Comparison of ENCODE assay signal across 8 mouse cellular contexts in the genomic region with DNA sequence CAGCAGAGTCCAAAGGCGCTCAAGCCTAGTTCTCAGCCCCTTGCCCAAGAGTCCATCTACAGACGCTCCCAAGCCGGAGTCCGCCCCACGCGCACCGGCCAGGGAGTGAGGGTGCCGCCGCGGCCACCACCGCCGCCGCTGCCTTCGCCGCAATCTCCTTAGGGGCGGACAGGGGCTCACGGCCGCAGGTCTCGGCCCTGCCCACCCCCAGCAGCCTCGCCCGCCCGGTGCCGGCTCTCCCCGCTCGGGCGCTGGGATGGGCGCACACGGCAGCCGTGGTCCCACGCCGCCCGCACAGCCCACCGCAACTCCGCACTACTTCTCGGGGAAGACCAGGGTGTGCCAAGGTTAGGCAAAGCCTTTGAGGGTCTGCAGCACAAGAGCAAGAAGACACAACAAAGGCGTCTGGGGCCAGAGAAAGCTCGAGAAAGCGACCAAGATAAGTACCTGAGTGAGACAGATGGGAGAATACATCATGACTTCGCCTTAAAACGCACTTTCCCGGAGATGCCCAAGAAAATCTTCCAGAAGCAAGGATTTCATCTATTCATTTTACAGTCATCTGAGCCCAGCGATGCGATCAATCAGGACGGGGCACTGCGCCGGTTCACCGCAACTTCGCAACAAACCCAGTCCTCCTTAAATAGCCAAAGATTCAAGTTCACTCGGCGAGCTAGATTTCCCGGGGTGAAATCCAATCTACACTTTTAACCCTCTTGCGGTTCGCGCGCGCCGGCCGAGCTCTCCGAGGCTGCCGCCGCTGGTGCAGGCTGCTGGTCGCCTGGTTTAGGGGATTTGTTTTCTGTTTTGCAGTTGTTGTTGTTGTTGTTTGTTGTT.
DNase-seq lines count a peak whose midpoint lies in the region; ATAC-seq and TF ChIP-seq lines count a peak whose summit lies in the region.

No protein-coding gene starts in this region.

- H3K4me1 ChIP-seq in intestine, embryonic 15.5 days (replicated peaks): peaks cover 21% of the 10 kb centered on the region
- H3K4me1 ChIP-seq in liver, embryonic 16.5 days (ENCODE audit: control insufficient read depth, low read depth, low read length): no peaks in the 10 kb centered on the region
- H3K4me1 ChIP-seq in stomach, embryonic 15.5 days: peaks cover 14% of the 10 kb centered on the region

- TF ChIP-seq CTCF in gastrocnemius, adult 2 months (IDR thresholded peaks at IDR 0.05): no peak

- WGBS in intestine, embryonic 15.5 days: under 1% methylated on average over 62 of the region's 62 CpGs
- WGBS in liver, embryonic 16.5 days (ENCODE audit: insufficient replicate concordance): under 1% methylated on average over 62 of the region's 62 CpGs
- under 1% methylated on average over 62 of the region's 62 CpGs for WGBS in stomach, embryonic 15.5 days

- H3K9me3 ChIP-seq in intestine, embryonic 15.5 days: no peaks in the 10 kb centered on the region
- H3K9me3 ChIP-seq in liver, embryonic 16.5 days (replicated peaks; ENCODE audit: control insufficient read depth, low read length): no peaks in the 10 kb centered on the region
- H3K9me3 ChIP-seq in stomach, embryonic 15.5 days: no peaks in the 10 kb centered on the region

- H3K27me3 ChIP-seq in intestine, embryonic 15.5 days (replicated peaks): no peaks in the 10 kb centered on the region
- H3K27me3 ChIP-seq in liver, embryonic 16.5 days (ENCODE audit: control insufficient read depth, insufficient read depth, low read depth, low read length): peaks cover 54% of the 10 kb centered on the region
- no peaks in the 10 kb centered on the region for H3K27me3 ChIP-seq in stomach, embryonic 15.5 days (replicated peaks)

- peak overlapping the region; percentile 97 for H3K4me2 ChIP-seq in intestine, embryonic 15.5 days (replicated peaks)
- peak overlapping the region; percentile 59 for H3K4me2 ChIP-seq in liver, embryonic 16.5 days (ENCODE audit: low read depth, low read length)
- peak overlapping the region; percentile 93 for H3K4me2 ChIP-seq in stomach, embryonic 15.5 days

- peak overlapping the region; percentile 99 for H3K9ac ChIP-seq in intestine, embryonic 15.5 days
- peak overlapping the region; percentile 66 for H3K9ac ChIP-seq in liver, embryonic 16.5 days (ENCODE audit: low read depth, low read length)
- H3K9ac ChIP-seq in stomach, embryonic 15.5 days: peak overlapping the region; percentile 98

- peak; percentile 32 for DNase-seq in ovary, postnatal 36 days (ENCODE audit: low spot score)
- no peak for DNase-seq in ovary, postnatal 10 days (ENCODE audit: low spot score)
- DNase-seq in cerebellum, adult 9-10 months: peak; percentile 63
- DNase-seq in gastrocnemius, adult 2 months: peak; percentile 75
- DNase-seq in layer of hippocampus, adult 11-12 months (ENCODE audit: low spot score): no peak

- intact Hi-C loops in gastrocnemius, adult 2 months (cut with DNase I): loop anchor here (2.0 to 10.0 kb wide), 7 partner anchors 66 to 940 kb away; no protein-coding TSS in a partner anchor

- H3K27ac ChIP-seq in gastrocnemius, adult 2 months: peak overlapping the region; percentile 100
- H3K27ac ChIP-seq in intestine, embryonic 15.5 days: peak overlapping the region; percentile 100
- H3K27ac ChIP-seq in liver, embryonic 16.5 days (ENCODE audit: low read length): peak overlapping the region; percentile 92
- peak overlapping the region; percentile 100 for H3K27ac ChIP-seq in stomach, embryonic 15.5 days

- H3K36me3 ChIP-seq in intestine, embryonic 15.5 days: no peaks in the 10 kb centered on the region
- no peaks in the 10 kb centered on the region for H3K36me3 ChIP-seq in liver, embryonic 16.5 days (ENCODE audit: control insufficient read depth, insufficient read depth)
- no peaks in the 10 kb centered on the region for H3K36me3 ChIP-seq in stomach, embryonic 15.5 days

- peak overlapping the region; percentile 98 for H3K4me3 ChIP-seq in gastrocnemius, adult 2 months
- H3K4me3 ChIP-seq in intestine, embryonic 15.5 days (replicated peaks): peak overlapping the region; percentile 95
- H3K4me3 ChIP-seq in liver, embryonic 16.5 days (ENCODE audit: low read depth, low read length): peak overlapping the region; percentile 57
- H3K4me3 ChIP-seq in stomach, embryonic 15.5 days (replicated peaks): peak overlapping the region; percentile 92

- ATAC-seq in intestine, embryonic 15.5 days: no peak
- ATAC-seq in liver, embryonic 16.5 days (ENCODE audit: low read depth): no peak
- ATAC-seq in stomach, embryonic 15.5 days (ENCODE audit: insufficient read depth, low FRiP score, low read depth): no peak

Comparison
In these comparisons a context has a peak if more than half of its experiments do, and no peak if none do; other contexts are left out.
1. DNase-seq: peak in ovary, postnatal 36 days (single experiment), cerebellum, adult 9-10 months (single experiment) and gastrocnemius, adult 2 months (single experiment); none in ovary, postnatal 10 days (single experiment) and layer of hippocampus, adult 11-12 months (single experiment).
2. Peak in every context shown above with its lines, with median percentiles within 50 percentile points of each other: H3K27ac ChIP-seq, H3K4me3 ChIP-seq, H3K4me2 ChIP-seq and H3K9ac ChIP-seq.